Comparison of ENCODE assay signal across 9 mouse cellular contexts in the genomic region with DNA sequence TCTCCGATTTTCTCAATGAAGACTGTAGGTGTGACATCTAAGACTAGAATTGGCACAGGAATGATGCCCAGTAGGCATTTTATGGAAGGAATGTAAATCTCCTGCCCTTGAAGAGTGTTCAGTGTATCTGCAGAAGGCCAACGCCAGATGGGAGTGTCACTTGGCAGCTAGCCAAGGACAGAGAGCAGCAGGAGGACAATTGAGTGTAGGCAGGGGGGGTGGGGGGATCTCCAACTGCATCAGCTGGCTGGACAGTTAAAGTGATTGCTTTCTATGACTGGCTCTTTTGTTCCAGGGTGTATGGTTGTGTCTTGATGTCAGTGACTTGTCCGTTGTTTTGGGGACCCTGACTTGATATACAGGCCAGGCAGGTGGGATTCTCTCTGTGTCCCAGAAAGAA.
DNase-seq lines count a peak whose midpoint lies in the region; ATAC-seq lines count a peak whose summit lies in the region.
"Had no signal": no experiment of that assay in that cellular context is flagged by ENCODE, and none has a peak within 500 bp of the region (broad histone marks: within the 10 kb centered on the region; RNA-seq: fewer than 3 reads in every experiment).

No protein-coding gene starts in this region.

- H3K27ac ChIP-seq in forebrain, embryonic 13.5 days, result peak overlapping the region; percentile 51; the same call in 1 of the 2 replicates
- H3K27ac ChIP-seq in midbrain, embryonic 13.5 days, result no peak overlapping the region
- H3K27ac ChIP-seq: limb, embryonic 13.5 days had no signal

- H3K4me1 ChIP-seq in forebrain, embryonic 13.5 days, result peaks cover 8% of the 10 kb centered on the region
- H3K4me1 ChIP-seq in midbrain, embryonic 13.5 days (replicated peaks), result peaks cover 9% of the 10 kb centered on the region
- H3K4me1 ChIP-seq: limb, embryonic 13.5 days had no signal

- H3K4me3 ChIP-seq in forebrain, embryonic 13.5 days, result no peak overlapping the region
- no peak overlapping the region for H3K4me3 ChIP-seq in midbrain, embryonic 13.5 days (replicated peaks)
- H3K4me3 ChIP-seq: limb, embryonic 13.5 days had no signal

- H3K27me3 ChIP-seq in forebrain, embryonic 13.5 days, result no peaks in the 10 kb centered on the region
- no peaks in the 10 kb centered on the region for H3K27me3 ChIP-seq in midbrain, embryonic 13.5 days
- H3K27me3 ChIP-seq: limb, embryonic 13.5 days had no signal

- DNase-seq in cerebellum, adult 11-12 months, result peak; percentile 10
- peak; percentile 56 for DNase-seq in lung, postnatal 10 days
- DNase-seq in lung, postnatal 25 days (ENCODE audit: low spot score), result no peak
- DNase-seq in left cerebral cortex, postnatal 36 days (ENCODE audit: low spot score in 2 of 2), result no peak

- 24% methylated on average over 3 of the region's 3 CpGs for WGBS in forebrain, embryonic 13.5 days
- 23% methylated on average over 3 of the region's 3 CpGs for WGBS in midbrain, embryonic 13.5 days

- H3K9ac ChIP-seq in forebrain, embryonic 13.5 days, result no peak overlapping the region; the same call in 1 of the 2 replicates
- H3K9ac ChIP-seq in midbrain, embryonic 13.5 days (replicated peaks), result no peak overlapping the region
- H3K9ac ChIP-seq: limb, embryonic 13.5 days had no signal

- H3K9me3 ChIP-seq in forebrain, embryonic 13.5 days (replicated peaks), result no peaks in the 10 kb centered on the region
- no peaks in the 10 kb centered on the region for H3K9me3 ChIP-seq in midbrain, embryonic 13.5 days
- H3K9me3 ChIP-seq: limb, embryonic 13.5 days had no signal

- intact Hi-C loops in left cerebral cortex, postnatal 36 days (cut with DNase I), result no loop called here

- H3K4me2 ChIP-seq in forebrain, embryonic 13.5 days, result no peak overlapping the region
- H3K4me2 ChIP-seq in midbrain, embryonic 13.5 days (replicated peaks), result no peak overlapping the region
- H3K4me2 ChIP-seq: limb, embryonic 13.5 days had no signal

- H3K36me3 ChIP-seq in forebrain, embryonic 13.5 days (ENCODE audit: poor library complexity, severe bottlenecking), result no peaks in the 10 kb centered on the region
- no peaks in the 10 kb centered on the region for H3K36me3 ChIP-seq in midbrain, embryonic 13.5 days
- H3K36me3 ChIP-seq: limb, embryonic 13.5 days had no signal

- no peak for ATAC-seq in cerebellum, adult (ENCODE audit: insufficient number of reproducible peaks, low FRiP score, low TSS enrichment)
- ATAC-seq in forebrain, embryonic 13.5 days, result peak; percentile 76
- ATAC-seq in midbrain, embryonic 13.5 days, result peak; percentile 91
- ATAC-seq in monocyte, adult 5-6 weeks (replicated peaks; ENCODE audit: insufficient number of reproducible peaks, low FRiP score, low TSS enrichment, poor library complexity, severe bottlenecking), result no peak

Comparison
In these comparisons a context has a peak if more than half of its experiments do, and no peak if none do; other contexts are left out.
1. DNase-seq: peak in cerebellum, adult 11-12 months (single experiment) and lung, postnatal 10 days (single experiment); none in lung, postnatal 25 days (single experiment) and left cerebral cortex, postnatal 36 days (0 of 2).
2. ATAC-seq: peak in forebrain, embryonic 13.5 days (single experiment) and midbrain, embryonic 13.5 days (single experiment); none in cerebellum, adult (single experiment) and monocyte, adult 5-6 weeks (single experiment).